Mouse (Mus musculus): ENCODE measurements around the gene Riok1.

- TF ChIP-seq POLR2A (IDR thresholded peaks at IDR 0.05; ENCODE audit: low read depth, low read length) (no peak), CTCF (IDR thresholded peaks at IDR 0.05; ENCODE audit: extremely low read depth, insufficient read depth, insufficient read length, insufficient replicate concordance) (no peak)
These were observed 24.4 kb upstream of the Riok1 start for GRCm38 (mm10) chr13:38012436-38012835.
